In the genomic region with DNA sequence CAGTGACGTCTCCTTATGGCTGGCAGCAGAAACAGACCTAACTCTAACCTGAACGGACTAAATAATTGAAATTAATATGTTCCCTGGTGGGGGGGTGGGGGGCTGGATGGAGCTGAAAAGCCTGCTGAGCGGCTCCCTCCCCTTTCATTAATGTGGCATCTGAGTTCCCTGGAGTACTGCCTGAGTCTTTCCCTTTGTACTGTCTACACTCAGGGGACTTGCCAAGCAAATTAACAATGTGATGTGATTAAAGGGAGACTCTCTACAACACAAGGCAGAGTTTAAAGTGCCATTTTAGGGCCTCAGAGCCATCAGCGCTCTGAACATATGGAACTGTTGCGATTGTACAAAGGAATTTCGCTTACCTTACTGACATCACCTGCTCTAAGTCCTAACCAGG, we compare ENCODE assay signal across 13 mouse cellular contexts. TPM values are rescaled to one million over a fixed set of nuclear protein-coding genes. Genes with fewer than 3 reads are reported as not detected.
DNase-seq lines count a peak whose midpoint lies in the region; ATAC-seq lines count a peak whose summit lies in the region.
"Had no signal": no experiment of that assay in that cellular context is flagged by ENCODE, and none has a peak within 500 bp of the region (broad histone marks: within the 10 kb centered on the region; RNA-seq: fewer than 3 reads in every experiment).

No protein-coding gene starts in this region.

- 62% methylated on average over 6 of the region's 6 CpGs for WGBS in heart, embryonic 10.5 days
- 35% methylated on average over 6 of the region's 6 CpGs for WGBS in neural tube, embryonic 11.5 days
- WGBS in intestine, embryonic 16.5 days, result 46% methylated on average over 6 of the region's 6 CpGs
- 51% methylated on average over 6 of the region's 6 CpGs for WGBS in stomach, embryonic 16.5 days

- no peak for DNase-seq in heart, embryonic 10.5 days (ENCODE audit: low spot score)
- DNase-seq in heart, adult 11 months, result no peak
- DNase-seq in neural tube, embryonic 11.5 days (ENCODE audit: low spot score), result no peak
- DNase-seq in neural tube, embryonic 10.5 days (ENCODE audit: extremely low spot score, low spot score), result no peak
- no peak for DNase-seq in thymus, postnatal 4 days
- DNase-seq in adrenal gland, adult 2 months, result no peak
- DNase-seq: cerebellum, postnatal 36 days; gastrocnemius, postnatal 10 days; retina, postnatal 1 day had no signal

- no peaks in the 10 kb centered on the region for H3K27me3 ChIP-seq in heart, embryonic 10.5 days (ENCODE audit: insufficient read depth, poor library complexity, severe bottlenecking)
- H3K27me3 ChIP-seq in neural tube, embryonic 11.5 days (ENCODE audit: control insufficient read depth, insufficient read depth, low read length), result no peaks in the 10 kb centered on the region
- no peaks in the 10 kb centered on the region for H3K27me3 ChIP-seq in intestine, embryonic 16.5 days (replicated peaks; ENCODE audit: control insufficient read depth, insufficient read depth, low read length)
- no peaks in the 10 kb centered on the region for H3K27me3 ChIP-seq in stomach, embryonic 16.5 days (ENCODE audit: control insufficient read depth, insufficient read depth, low read length)

- no peak overlapping the region for H3K9ac ChIP-seq in neural tube, embryonic 11.5 days (ENCODE audit: low read length)
- H3K9ac ChIP-seq in intestine, embryonic 16.5 days (ENCODE audit: low read depth, low read length), result no peak overlapping the region
- H3K9ac ChIP-seq in stomach, embryonic 16.5 days (ENCODE audit: low read length), result 0 out of 2 replicates have a peak overlapping the region, but pooled peaks have one; percentile 21

- no peak overlapping the region for H3K4me3 ChIP-seq in heart, embryonic 10.5 days
- no peak overlapping the region for H3K4me3 ChIP-seq in neural tube, embryonic 11.5 days (ENCODE audit: low read depth, low read length)
- no peak overlapping the region for H3K4me3 ChIP-seq in intestine, embryonic 16.5 days (ENCODE audit: low read length)
- H3K4me3 ChIP-seq in stomach, embryonic 16.5 days (replicated peaks; ENCODE audit: low read length), result no peak overlapping the region

- ATAC-seq in neural tube, embryonic 11.5 days (ENCODE audit: insufficient read depth, low FRiP score, low TSS enrichment), result peak; percentile 58; the same call in 1 of the 2 replicates
- no peak for ATAC-seq in intestine, embryonic 16.5 days
- ATAC-seq in stomach, embryonic 16.5 days (ENCODE audit: insufficient read depth, low FRiP score), result no peak
- ATAC-seq: inflammation-experienced regulatory T-cells, adult 6 months had no signal

- H3K4me1 ChIP-seq in heart, embryonic 10.5 days, result peaks cover 35% of the 10 kb centered on the region
- peaks cover 19% of the 10 kb centered on the region for H3K4me1 ChIP-seq in neural tube, embryonic 11.5 days (ENCODE audit: control insufficient read depth, insufficient read depth, low read length)
- peaks cover 21% of the 10 kb centered on the region for H3K4me1 ChIP-seq in intestine, embryonic 16.5 days (ENCODE audit: control insufficient read depth, insufficient read depth, low read length)
- peaks cover 22% of the 10 kb centered on the region for H3K4me1 ChIP-seq in stomach, embryonic 16.5 days (ENCODE audit: control insufficient read depth, insufficient read depth, low read length)

- no peak overlapping the region for H3K4me2 ChIP-seq in neural tube, embryonic 11.5 days (ENCODE audit: low read depth)
- H3K4me2 ChIP-seq in intestine, embryonic 16.5 days (ENCODE audit: low read depth, low read length), result no peak overlapping the region
- no peak overlapping the region for H3K4me2 ChIP-seq in stomach, embryonic 16.5 days (ENCODE audit: low read depth, low read length)

- H3K27ac ChIP-seq in heart, embryonic 10.5 days, result peak overlapping the region; percentile 78
- H3K27ac ChIP-seq in neural tube, embryonic 11.5 days (ENCODE audit: low read depth, low read length), result peak overlapping the region; percentile 70
- peak overlapping the region; percentile 26 for H3K27ac ChIP-seq in intestine, embryonic 16.5 days (ENCODE audit: low read length)
- peak overlapping the region; percentile 63 for H3K27ac ChIP-seq in stomach, embryonic 16.5 days (ENCODE audit: low read length)

- H3K36me3 ChIP-seq in heart, embryonic 10.5 days, result no peaks in the 10 kb centered on the region
- no peaks in the 10 kb centered on the region for H3K36me3 ChIP-seq in neural tube, embryonic 11.5 days (ENCODE audit: control insufficient read depth, insufficient read depth, low read length)
- H3K36me3 ChIP-seq in intestine, embryonic 16.5 days (ENCODE audit: control insufficient read depth, insufficient read depth, low read length), result no peaks in the 10 kb centered on the region
- no peaks in the 10 kb centered on the region for H3K36me3 ChIP-seq in stomach, embryonic 16.5 days (ENCODE audit: control insufficient read depth, insufficient read depth, low read length)

- H3K9me3 ChIP-seq in heart, embryonic 10.5 days, result no peaks in the 10 kb centered on the region
- no peaks in the 10 kb centered on the region for H3K9me3 ChIP-seq in neural tube, embryonic 11.5 days (ENCODE audit: control insufficient read depth, low read length)
- H3K9me3 ChIP-seq in intestine, embryonic 16.5 days (ENCODE audit: control insufficient read depth, low read length), result no peaks in the 10 kb centered on the region
- no peaks in the 10 kb centered on the region for H3K9me3 ChIP-seq in stomach, embryonic 16.5 days (replicated peaks; ENCODE audit: control insufficient read depth, low read length)

RNA-seq across cellular contexts. Expression of gene Serinc5, which starts 16.4 kb away (rescaled TPM):
- 14.7 and 15.4 TPM in 2 replicates for polyA plus RNA-seq in heart, embryonic 10.5 days (2016; fragmentation: Nextera tagmentation; extraction: Ambion mirVana)
- polyA plus RNA-seq in neural tube, embryonic 11.5 days (2014; fragmentation: Nextera tagmentation; extraction: Ambion mirVana), result 18.0 and 21.0 TPM in 2 replicates
- 18.0 and 18.9 TPM in 2 replicates for polyA plus RNA-seq in intestine, embryonic 16.5 days (2015; fragmentation: Nextera tagmentation; extraction: Ambion mirVana)
- polyA plus RNA-seq in stomach, embryonic 16.5 days (2015; fragmentation: Nextera tagmentation; extraction: Ambion mirVana), result 29.9 and 30.8 TPM in 2 replicates
- 100 to 1,000 TPM in 1 of 2 experiments, 10 to 100 TPM in 1; 39.4 to 119 TPM for total RNA-seq in adrenal gland, adult 2 months (2021)
- 20.0 and 38.6 TPM in 2 replicates for polyA plus RNA-seq in adrenal gland, adult 2 months (2012; rRNA removed)

RNA-seq across cellular contexts. Expression of gene Spz1, which starts 18.5 kb away (rescaled TPM):
- polyA plus RNA-seq in heart, embryonic 10.5 days (2016; fragmentation: Nextera tagmentation; extraction: Ambion mirVana), result not detected in 2 replicates
- not detected in 2 replicates for polyA plus RNA-seq in neural tube, embryonic 11.5 days (2014; fragmentation: Nextera tagmentation; extraction: Ambion mirVana)
- not detected in 2 replicates for polyA plus RNA-seq in intestine, embryonic 16.5 days (2015; fragmentation: Nextera tagmentation; extraction: Ambion mirVana)
- polyA plus RNA-seq in stomach, embryonic 16.5 days (2015; fragmentation: Nextera tagmentation; extraction: Ambion mirVana), result not detected in 2 replicates
- not detected for total RNA-seq in adrenal gland, adult 2 months (2021)
- polyA plus RNA-seq in adrenal gland, adult 2 months (2012; rRNA removed), result not detected in 2 replicates
- total RNA-seq: gastrocnemius, postnatal 10 days; left cerebral cortex, adult 18-20 months had no signal
- polyA plus RNA-seq: inflammation-experienced regulatory T-cells, adult 6 months had no signal

Comparison
In these comparisons a context has a peak if more than half of its experiments do, and no peak if none do; other contexts are left out.
1. H3K27ac ChIP-seq: peak in every context shown above with its lines; median percentile 78 in heart, embryonic 10.5 days; 70 in neural tube, embryonic 11.5 days; 63 in stomach, embryonic 16.5 days; 26 in intestine, embryonic 16.5 days.